Mouse (Mus musculus) lung, adult 2 months (tissue): Measurements from ENCODE around the gene Nr1i2. TPM values are rescaled to one million over a fixed set of nuclear protein-coding genes. Genes with fewer than 3 reads are reported as not detected.

ENCODE experiments used
- DNase-seq: peaks from one replicate; pipeline ENCODE4 v3.0.0; 2022
- H3K4me1 ChIP-seq: fragments of 200-500 bp; 2 replicates; pipeline ENCODE4 v1.6.1; 2011; ENCODE audit warnings: low read length; ENCODE audit not compliant: control insufficient read depth, insufficient read depth
- H3K4me3 ChIP-seq: fragments of 200-500 bp; replicated peaks from 2 replicates; pipeline ENCODE3; 2011; ENCODE audit warnings: low read depth, mild to moderate bottlenecking, control low read depth, low read length; ENCODE audit errors: extremely low read depth
- CTCF ChIP-seq: fragments of 200-500 bp; IDR thresholded peaks from 2 replicates; pipeline ENCODE4 v1.5.1; 2011; ENCODE audit warnings: mild to moderate bottlenecking, low read length, control low read depth; ENCODE audit not compliant: insufficient read depth
- POLR2A ChIP-seq: fragments of 200-500 bp; IDR thresholded peaks from 2 replicates; pipeline ENCODE4 v1.6.1; 2011; ENCODE audit warnings: low read depth, mild to moderate bottlenecking, control low read depth, low read length, borderline replicate concordance; ENCODE audit errors: extremely low read depth
- WGBS: fragments of 180-500 bp; shearing (Covaris S2); methylation state at CpG from one replicate; pipeline ENCODE4 v1.1.7; 2018; 5-methylcytosine and 5-hydroxymethylcytosine counted together
- polyA plus RNA-seq: library from polyadenylated mRNA; depleted of rRNA; stranded (reverse); fragments of >200 nt; gene quantifications from 2 replicates; pipeline ENCODE4 v1.2.3, GENCODE M21; 2012

Gene Nr1i2
- polyA plus RNA-seq, 1 experiment, result 0.66 TPM

- DNase-seq, result no peak
- WGBS, result 87% methylated on average over 11 of the region's 11 CpGs
- Histone ChIP-seq H3K4me3 (no peak overlapping the region), H3K4me1 (0 out of 2 replicates have a peak, but pooled peaks cover 3% of the 10 kb centered on the region)
- TF ChIP-seq CTCF (no peak), POLR2A (no peak)
Observed at GRCm38 (mm10) chr16:38308195-38308594, 13.6 kb upstream of the Nr1i2 start.

DNA sequence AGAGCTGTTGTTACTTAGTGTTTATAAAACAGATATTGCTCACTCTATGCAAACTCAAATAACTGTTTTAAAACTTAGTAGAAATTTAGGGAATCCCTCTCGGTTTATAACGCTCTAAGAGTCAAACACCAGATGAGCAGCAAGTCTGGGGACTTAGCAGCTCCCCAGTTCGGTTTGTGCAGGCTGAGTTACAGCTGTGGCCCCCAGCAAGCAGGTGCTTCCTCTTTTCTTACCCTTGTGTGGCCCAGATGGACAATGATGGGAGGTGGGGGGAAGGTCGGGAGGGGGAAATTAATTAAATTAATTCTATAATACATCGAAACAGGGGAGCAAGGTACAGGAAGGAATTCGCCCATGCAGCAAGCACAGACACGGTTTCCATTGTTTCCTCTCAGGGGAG lies 13.0 kb upstream of the Nr1i2 start:
- H3K4me3 ChIP-seq, result no peak overlapping the region
- H3K4me1 ChIP-seq, result 0 out of 2 replicates have a peak, but pooled peaks cover 3% of the 10 kb centered on the region
- no peak for TF ChIP-seq CTCF
- no peak for TF ChIP-seq POLR2A
- DNase-seq, result no peak
- WGBS, result 50% methylated on average over 7 of the region's 7 CpGs

- H3K4me1 ChIP-seq, result 0 out of 2 replicates have a peak, but pooled peaks cover 3% of the 10 kb centered on the region
- 69% methylated on average over 5 of the region's 5 CpGs for WGBS
- DNase-seq, result no peak
- no peak for TF ChIP-seq CTCF
- no peak for TF ChIP-seq POLR2A
- H3K4me3 ChIP-seq, result no peak overlapping the region
Observed at GRCm38 (mm10) chr16:38307221-38307605, 12.6 kb upstream of the Nr1i2 start.

GRCm38 (mm10) chr16:38306571-38307220 lies 12.1 kb upstream of the Nr1i2 start:
- H3K4me1 ChIP-seq, result 0 out of 2 replicates have a peak, but pooled peaks cover 3% of the 10 kb centered on the region
- WGBS, result 54% methylated on average over 18 of the region's 18 CpGs
- DNase-seq, result no peak
- H3K4me3 ChIP-seq, result no peak overlapping the region
- peak; percentile 45 for TF ChIP-seq CTCF
- no peak for TF ChIP-seq POLR2A

DNA sequence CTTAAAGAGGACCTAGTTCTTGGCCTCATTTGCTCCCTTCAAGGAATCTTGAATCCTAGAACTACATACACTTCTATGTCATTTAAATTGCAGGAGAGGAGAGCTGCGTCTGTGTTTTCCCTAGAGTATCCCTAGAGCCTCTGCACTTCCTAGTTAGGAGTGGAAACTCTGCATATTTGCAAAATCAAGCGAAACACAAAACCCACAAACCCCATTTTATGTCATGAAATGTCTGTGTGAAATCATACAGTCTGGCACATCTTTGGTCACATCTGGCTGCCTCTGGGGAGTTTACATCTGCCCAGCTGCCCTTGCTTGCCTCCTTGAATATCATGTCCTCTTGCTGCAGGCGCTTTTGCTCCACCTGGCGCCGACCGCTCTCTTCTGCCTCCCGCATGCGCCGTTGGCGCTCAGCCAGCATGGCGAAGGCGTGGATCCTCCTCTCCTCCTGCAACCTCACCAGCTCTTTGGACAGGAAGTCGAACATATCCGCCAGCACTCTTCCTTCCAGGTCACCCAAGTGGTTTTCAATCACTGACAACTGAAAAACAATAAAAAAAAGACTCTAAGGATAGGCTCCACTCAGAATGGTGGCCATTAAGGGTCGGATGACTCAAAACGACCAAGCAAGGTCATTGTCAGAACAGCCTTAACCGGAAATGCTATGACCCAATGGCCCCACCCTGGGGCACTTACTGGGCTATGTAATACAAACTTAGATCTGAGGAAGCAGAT lies 10.0 kb upstream of the Nr1i2 start:
- TF ChIP-seq POLR2A (no peak), CTCF (no peak)
- DNase-seq, result peak; percentile 20
- WGBS, result 39% methylated on average over 17 of the region's 17 CpGs

DNA sequence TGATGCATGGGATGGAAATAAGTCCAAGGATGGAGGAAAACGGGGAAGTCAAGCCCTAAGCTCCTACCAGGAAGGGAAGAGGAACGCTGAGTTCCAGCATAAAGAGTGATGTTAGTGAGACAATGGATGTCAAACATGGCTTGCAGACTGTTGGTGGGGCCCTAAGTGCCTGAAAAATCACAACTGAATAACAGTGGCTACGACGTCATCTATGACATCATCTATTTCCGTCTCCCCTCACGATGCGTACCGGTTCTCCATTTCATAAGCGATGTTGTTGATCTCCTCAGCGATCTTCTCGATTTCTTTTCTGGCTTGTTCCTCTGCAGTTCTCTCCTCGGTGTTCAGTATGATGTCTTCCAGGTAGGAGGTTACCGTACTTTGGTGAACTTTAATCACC lies 7.7 kb upstream of the Nr1i2 start:
- 83% methylated on average over 13 of the region's 13 CpGs for WGBS
- Histone ChIP-seq H3K4me1 (0 out of 2 replicates have a peak, but pooled peaks cover 3% of the 10 kb centered on the region), H3K4me3 (no peak overlapping the region)
- no peak for DNase-seq
- TF ChIP-seq CTCF, result no peak
- TF ChIP-seq POLR2A, result no peak

More for the DNA sequence above, 10.0 kb upstream of the Nr1i2 start:
- Histone ChIP-seq H3K4me3 (peak overlapping the region; percentile 44), H3K4me1 (0 out of 2 replicates have a peak, but pooled peaks cover 3% of the 10 kb centered on the region)

GRCm38 (mm10) chr16:38298410-38298809 lies 3.8 kb upstream of the Nr1i2 start:
- 75% methylated on average over 6 of the region's 6 CpGs for WGBS
- TF ChIP-seq CTCF (no peak), POLR2A (no peak)
- Histone ChIP-seq H3K4me1 (no peaks in the 10 kb centered on the region), H3K4me3 (no peak overlapping the region)
- no peak for DNase-seq

DNA sequence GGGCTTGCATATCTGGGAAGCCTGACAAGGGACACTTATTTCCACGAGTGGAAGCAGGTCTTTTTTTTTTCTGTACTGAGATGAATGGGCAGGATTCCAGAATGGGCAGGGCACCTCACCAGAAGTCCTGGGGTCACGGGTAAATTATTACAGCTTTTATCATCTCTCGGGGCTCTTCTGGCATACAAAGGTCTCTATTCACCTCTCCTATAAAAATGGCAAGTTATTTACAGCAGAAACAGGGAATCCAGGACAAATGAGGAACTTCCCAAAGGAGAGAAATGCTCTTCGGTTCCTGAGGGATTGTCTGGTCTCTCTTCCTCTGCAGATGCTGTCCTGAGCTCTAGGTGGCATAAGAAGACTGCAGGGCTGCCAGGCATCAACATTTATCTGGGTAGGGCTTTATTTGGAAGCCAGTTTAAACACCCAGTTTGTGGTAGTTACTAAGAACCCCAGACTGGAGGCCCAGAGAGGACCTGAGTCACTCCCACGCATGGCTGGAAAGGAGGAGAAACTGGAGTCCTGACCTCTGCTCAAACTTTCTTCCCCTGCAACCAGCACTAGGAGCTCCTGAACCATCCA lies 816 bp upstream of the Nr1i2 start:
- no peak for DNase-seq
- no peaks in the 10 kb centered on the region for H3K4me1 ChIP-seq
- WGBS, result 18% methylated on average over 5 of the region's 5 CpGs
- H3K4me3 ChIP-seq, result no peak overlapping the region
- TF ChIP-seq CTCF (peak; percentile 31; the same call in 1 of the 2 replicates), POLR2A (no peak)

GRCm38 (mm10) chr16:38290151-38290550 lies 4.5 kb downstream of the Nr1i2 start:
- TF ChIP-seq CTCF (no peak), POLR2A (no peak)
- no peak for DNase-seq
- 51% methylated on average over 2 of the region's 2 CpGs for WGBS
- Histone ChIP-seq H3K4me3 (no peak overlapping the region), H3K4me1 (no peaks in the 10 kb centered on the region)
